Mouse (Mus musculus): ENCODE measurements around the gene Gstm7. TPM values are rescaled to one million over a fixed set of nuclear protein-coding genes. Genes with fewer than 3 reads are reported as not detected.
"Not testable (repeated sequence)": the region's sequence is repeated elsewhere in the genome, so short reads cannot be mapped to it uniquely, and the experiment has no call there.

Gstm7 gene
- 15.1 and 16.5 TPM in 2 replicates for polyA plus RNA-seq (2016; fragmentation: Nextera tagmentation; extraction: Ambion mirVana)

DNA sequence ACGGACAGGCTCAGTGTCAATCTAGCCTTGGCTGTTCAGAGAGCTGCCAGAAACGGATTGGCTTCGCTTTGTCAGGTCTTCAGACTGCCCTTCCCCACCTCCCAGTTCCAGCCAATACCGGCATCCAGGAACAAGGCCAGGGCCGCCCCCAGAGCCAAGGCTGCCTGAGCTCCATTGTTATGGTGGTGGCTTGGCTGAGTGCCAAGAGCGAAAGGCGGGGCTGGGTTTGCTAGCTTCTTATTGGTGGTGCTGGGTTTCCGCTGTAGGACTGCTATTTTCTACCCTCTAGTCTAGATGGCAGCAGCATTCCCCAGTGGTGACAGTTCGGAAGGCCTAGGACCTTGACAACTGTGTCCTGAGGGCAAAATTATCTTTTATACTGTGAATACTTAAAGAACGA lies at the start of gene Gstm7:
TSS of gene Gstm7 (minus strand) at position 148 of the 400 bp plus-strand sequence.
- ATAC-seq (ENCODE audit: insufficient number of reproducible peaks, low FRiP score) = peak; percentile 92
- Histone ChIP-seq H3K4me1 (replicated peaks) (peaks cover 18% of the 10 kb centered on the region), H3K4me3 (peak within 1 kb of the TSS; percentile 29), H3K4me2 (peak within 1 kb of the TSS; percentile 60), H3K9me3 (replicated peaks) (no peaks in the 10 kb centered on the region), H3K27ac (ENCODE audit: poor library complexity, severe bottlenecking) (peak within 1 kb of the TSS; percentile 43), H3K27me3 (replicated peaks) (peaks cover 6% of the 10 kb centered on the region; the same call in 1 of the 2 replicates), H3K36me3 (no peaks in the 10 kb centered on the region), H3K9ac (peak within 1 kb of the TSS; percentile 28; the same call in 1 of the 2 replicates)
- under 1% methylated on average over 10 of the region's 10 CpGs for WGBS

- ATAC-seq (ENCODE audit: insufficient number of reproducible peaks, low FRiP score) = no peak
- 71% methylated on average over 3 of the region's 3 CpGs for WGBS
These were observed 49.6 kb upstream of the Gstm7 start for GRCm38 (mm10) chr3:107981261-107981660.

GRCm38 (mm10) chr3:107977691-107978090 lies 46.1 kb upstream of the Gstm7 start:
- no peak overlapping the region for H3K4me3 ChIP-seq
- no peaks in the 10 kb centered on the region for H3K27me3 ChIP-seq (replicated peaks)
- H3K9me3 ChIP-seq (replicated peaks) = no peaks in the 10 kb centered on the region
- H3K4me1 ChIP-seq (replicated peaks) = 0 out of 2 replicates have a peak, but pooled peaks cover 9% of the 10 kb centered on the region
- H3K4me2 ChIP-seq = no peak overlapping the region
- WGBS = 33% methylated on average over 3 of the region's 3 CpGs
- H3K27ac ChIP-seq (ENCODE audit: poor library complexity, severe bottlenecking) = no peak overlapping the region
- no peak overlapping the region for H3K9ac ChIP-seq
- H3K36me3 ChIP-seq = no peaks in the 10 kb centered on the region
- no peak for ATAC-seq (ENCODE audit: insufficient number of reproducible peaks, low FRiP score)

More at GRCm38 (mm10) chr3:107981261-107981660, 49.6 kb upstream of the Gstm7 start:
- H3K27me3 ChIP-seq (replicated peaks) = no peaks in the 10 kb centered on the region
- no peaks in the 10 kb centered on the region for H3K9me3 ChIP-seq (replicated peaks)
- H3K36me3 ChIP-seq = no peaks in the 10 kb centered on the region
- H3K4me3 ChIP-seq = no peak overlapping the region
- H3K27ac ChIP-seq (ENCODE audit: poor library complexity, severe bottlenecking) = no peak overlapping the region
- H3K4me1 ChIP-seq (replicated peaks) = peaks cover 19% of the 10 kb centered on the region
- no peak overlapping the region for H3K4me2 ChIP-seq
- H3K9ac ChIP-seq = no peak overlapping the region

GRCm38 (mm10) chr3:107974237-107974636 lies 42.6 kb upstream of the Gstm7 start:
- Histone ChIP-seq H3K9ac (no peak overlapping the region), H3K4me3 (no peak overlapping the region), H3K36me3 (no peaks in the 10 kb centered on the region), H3K9me3 (replicated peaks) (no peaks in the 10 kb centered on the region), H3K4me2 (no peak overlapping the region), H3K4me1 (replicated peaks) (0 out of 2 replicates have a peak, but pooled peaks cover 6% of the 10 kb centered on the region), H3K27me3 (replicated peaks) (0 out of 2 replicates have a peak, but pooled peaks cover 2% of the 10 kb centered on the region), H3K27ac (ENCODE audit: poor library complexity, severe bottlenecking) (no peak overlapping the region)
- 68% methylated on average over 1 of the region's 1 CpGs for whole genome bisulfite sequencing
- ATAC-seq (ENCODE audit: insufficient number of reproducible peaks, low FRiP score) = no peak

- ATAC-seq (ENCODE audit: insufficient number of reproducible peaks, low FRiP score) = no peak
- no peak overlapping the region for H3K9ac ChIP-seq
- H3K4me1 ChIP-seq (replicated peaks) = no peaks in the 10 kb centered on the region
- H3K27ac ChIP-seq (ENCODE audit: poor library complexity, severe bottlenecking) = no peak overlapping the region
- 93% methylated on average over 3 of the region's 3 CpGs for WGBS
- H3K4me3 ChIP-seq = no peak overlapping the region
- no peaks in the 10 kb centered on the region for H3K36me3 ChIP-seq
- H3K9me3 ChIP-seq (replicated peaks) = no peaks in the 10 kb centered on the region
- no peak overlapping the region for H3K4me2 ChIP-seq
- H3K27me3 ChIP-seq (replicated peaks) = 0 out of 2 replicates have a peak, but pooled peaks cover 6% of the 10 kb centered on the region
These were observed 40.5 kb upstream of the Gstm7 start for GRCm38 (mm10) chr3:107972070-107972469.

GRCm38 (mm10) chr3:107971101-107971500 lies 39.5 kb upstream of the Gstm7 start:
- not testable (repeated sequence) for H3K36me3 ChIP-seq
- WGBS = 48% methylated on average over 3 of the region's 3 CpGs

DNA sequence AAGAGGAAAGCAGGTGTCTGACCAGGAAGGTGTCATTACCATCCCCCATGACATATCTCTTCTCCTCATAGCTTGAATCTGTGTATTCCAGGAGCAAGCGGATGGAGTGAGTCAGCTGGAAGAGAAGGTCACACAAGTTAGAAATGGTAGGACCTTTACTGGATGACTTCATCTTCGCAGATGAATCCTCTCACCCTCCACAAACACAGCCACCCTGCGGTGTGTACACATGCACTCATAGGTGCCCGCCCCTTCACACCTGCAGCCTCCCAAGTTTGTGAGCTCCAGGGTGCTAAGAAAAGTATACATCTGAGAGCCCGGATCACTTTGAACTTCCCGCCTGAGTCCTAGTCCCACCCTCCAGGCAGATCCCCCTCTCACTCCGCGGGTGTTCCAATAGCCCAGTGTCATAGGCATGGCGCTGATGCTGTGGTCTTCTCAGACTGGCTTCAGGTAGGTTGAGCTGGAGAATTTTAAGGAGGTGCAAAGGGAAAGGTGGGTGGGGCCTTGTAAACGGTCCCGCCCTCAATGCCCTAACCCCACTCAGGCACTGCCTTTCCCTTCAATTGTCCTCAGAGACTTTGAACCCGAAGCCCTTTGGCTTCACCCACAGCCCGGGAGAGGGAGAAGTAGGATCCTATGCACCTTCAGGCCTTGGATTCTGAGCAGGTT lies 37.2 kb upstream of the Gstm7 start, which contains the start of gene Gstm3:
TSS of gene Gstm3 (minus strand) at position 560 of the 672 bp plus-strand sequence.
- 52% methylated on average over 13 of the region's 13 CpGs for WGBS
- no peak for ATAC-seq (ENCODE audit: insufficient number of reproducible peaks, low FRiP score)
- Histone ChIP-seq H3K36me3 (no peaks in the 10 kb centered on the region), H3K9me3 (replicated peaks) (no peaks in the 10 kb centered on the region), H3K9ac (no peak within 1 kb of the TSS), H3K27me3 (replicated peaks) (0 out of 2 replicates have a peak, but pooled peaks cover 6% of the 10 kb centered on the region), H3K4me3 (no peak within 1 kb of the TSS), H3K27ac (ENCODE audit: poor library complexity, severe bottlenecking) (no peak within 1 kb of the TSS), H3K4me1 (replicated peaks) (peaks cover 13% of the 10 kb centered on the region; the same call in 1 of the 2 replicates), H3K4me2 (no peak within 1 kb of the TSS)

More at GRCm38 (mm10) chr3:107971101-107971500, 39.5 kb upstream of the Gstm7 start:
- not testable (repeated sequence) for H3K4me3 ChIP-seq; H3K4me1 ChIP-seq (replicated peaks); H3K4me2 ChIP-seq; H3K27me3 ChIP-seq (replicated peaks); H3K9ac ChIP-seq; H3K27ac ChIP-seq (ENCODE audit: poor library complexity, severe bottlenecking); H3K9me3 ChIP-seq (replicated peaks); ATAC-seq (ENCODE audit: insufficient number of reproducible peaks, low FRiP score)

GRCm38 (mm10) chr3:107966631-107967030 lies 35.0 kb upstream of the Gstm7 start:
- Histone ChIP-seq H3K9me3 (replicated peaks) (no peaks in the 10 kb centered on the region), H3K36me3 (no peaks in the 10 kb centered on the region), H3K4me1 (replicated peaks) (peaks cover 13% of the 10 kb centered on the region; the same call in 1 of the 2 replicates), H3K4me3 (no peak overlapping the region), H3K27me3 (replicated peaks) (0 out of 2 replicates have a peak, but pooled peaks cover 6% of the 10 kb centered on the region), H3K27ac (ENCODE audit: poor library complexity, severe bottlenecking) (no peak overlapping the region), H3K9ac (no peak overlapping the region), H3K4me2 (no peak overlapping the region)
- no peak for ATAC-seq (ENCODE audit: insufficient number of reproducible peaks, low FRiP score)
- WGBS = 90% methylated on average over 5 of the region's 5 CpGs

DNA sequence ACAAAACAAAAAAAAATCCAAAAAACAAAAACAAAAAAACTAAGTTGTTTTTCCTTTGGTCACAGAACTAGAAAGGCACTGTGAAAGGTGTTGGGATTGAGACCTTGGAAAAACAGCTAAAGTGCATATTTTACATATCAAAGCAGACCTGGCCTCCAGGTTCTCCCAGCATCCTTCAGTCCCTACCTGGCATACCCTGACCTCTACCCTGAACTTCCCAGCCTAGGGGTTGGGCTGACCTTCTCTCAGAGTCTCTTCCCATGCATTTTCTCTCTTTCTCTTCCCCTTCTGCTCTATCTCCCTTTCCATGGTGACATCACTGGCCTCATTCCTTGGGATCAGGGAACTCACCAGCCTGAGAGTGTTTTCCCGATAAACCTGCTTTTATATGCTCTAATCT lies 34.0 kb upstream of the Gstm7 start:
- no peak overlapping the region for H3K9ac ChIP-seq
- WGBS = 30% methylated on average over 1 of the region's 1 CpGs
- ATAC-seq (ENCODE audit: insufficient number of reproducible peaks, low FRiP score) = no peak
- no peak overlapping the region for H3K4me3 ChIP-seq
- no peak overlapping the region for H3K4me2 ChIP-seq
- H3K27ac ChIP-seq (ENCODE audit: poor library complexity, severe bottlenecking) = no peak overlapping the region
- peaks cover 13% of the 10 kb centered on the region; the same call in 1 of the 2 replicates for H3K4me1 ChIP-seq (replicated peaks)
- no peaks in the 10 kb centered on the region for H3K9me3 ChIP-seq (replicated peaks)
- H3K27me3 ChIP-seq (replicated peaks) = 0 out of 2 replicates have a peak, but pooled peaks cover 6% of the 10 kb centered on the region
- no peaks in the 10 kb centered on the region for H3K36me3 ChIP-seq

DNA sequence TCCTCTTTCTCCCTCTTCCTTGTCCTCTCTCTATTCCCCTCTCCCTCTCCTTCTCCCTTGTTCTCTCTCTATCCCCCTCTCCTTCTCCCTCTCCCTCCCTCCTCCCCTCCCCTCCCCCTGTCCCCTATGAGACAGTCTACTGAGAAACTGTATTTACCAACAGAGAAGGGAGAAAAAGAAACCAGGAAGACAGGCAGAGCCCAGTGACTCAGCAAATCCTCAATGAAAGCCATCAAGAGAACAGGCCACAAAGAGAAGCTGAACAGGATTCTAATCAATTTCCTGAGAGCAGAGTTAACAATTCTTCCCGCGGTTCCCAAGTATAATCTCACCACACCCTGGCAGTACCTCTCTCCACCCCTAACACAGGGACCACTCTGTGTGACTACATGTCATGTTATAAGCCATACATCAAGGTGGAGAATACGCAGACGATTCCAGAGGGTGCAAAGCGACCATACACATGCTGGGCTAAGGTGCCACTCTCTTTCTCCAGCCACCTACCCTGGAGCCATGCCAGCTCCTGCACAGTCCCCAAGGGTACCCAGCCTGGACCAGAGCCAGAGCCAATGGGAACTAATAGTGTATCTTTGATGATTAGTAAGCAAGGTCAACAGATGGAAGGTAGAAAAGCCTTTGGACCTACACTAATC lies 33.2 kb upstream of the Gstm7 start:
- no peaks in the 10 kb centered on the region for H3K9me3 ChIP-seq (replicated peaks)
- peaks cover 13% of the 10 kb centered on the region; the same call in 1 of the 2 replicates for H3K4me1 ChIP-seq (replicated peaks)
- H3K4me3 ChIP-seq = no peak overlapping the region
- H3K9ac ChIP-seq = no peak overlapping the region
- H3K36me3 ChIP-seq = no peaks in the 10 kb centered on the region
- peaks cover 6% of the 10 kb centered on the region; the same call in 1 of the 2 replicates for H3K27me3 ChIP-seq (replicated peaks)
- no peak overlapping the region for H3K4me2 ChIP-seq
- H3K27ac ChIP-seq (ENCODE audit: poor library complexity, severe bottlenecking) = no peak overlapping the region
- ATAC-seq (ENCODE audit: insufficient number of reproducible peaks, low FRiP score) = peak; percentile 20; the same call in 1 of the 2 replicates
- 55% methylated on average over 5 of the region's 5 CpGs for WGBS

DNA sequence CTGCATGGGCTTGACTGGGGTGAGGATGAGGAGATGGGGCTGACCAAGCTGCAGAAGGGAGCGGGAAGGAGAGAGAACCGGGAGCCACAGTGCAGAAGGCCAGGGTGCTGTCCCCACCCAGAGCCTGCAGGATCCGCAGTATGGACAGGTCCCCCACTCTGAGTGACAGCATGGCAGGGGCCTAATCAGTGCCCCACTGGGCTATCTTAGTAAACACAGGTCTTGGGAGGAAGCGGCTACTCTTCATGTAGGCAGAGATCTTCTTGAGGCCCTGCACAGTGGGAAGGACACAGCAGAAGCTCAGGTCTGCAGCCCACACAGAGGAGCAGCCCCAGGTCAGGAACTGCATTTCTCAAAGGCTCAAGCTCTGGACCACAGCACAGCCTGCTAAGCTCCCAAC lies 32.4 kb upstream of the Gstm7 start:
- H3K27ac ChIP-seq (ENCODE audit: poor library complexity, severe bottlenecking) = no peak overlapping the region

More for the DNA sequence above, 32.4 kb upstream of the Gstm7 start:
- no peak overlapping the region for H3K4me2 ChIP-seq
- no peak overlapping the region for H3K9ac ChIP-seq
- no peaks in the 10 kb centered on the region for H3K9me3 ChIP-seq (replicated peaks)
- no peak overlapping the region for H3K4me3 ChIP-seq
- H3K4me1 ChIP-seq (replicated peaks) = peaks cover 13% of the 10 kb centered on the region; the same call in 1 of the 2 replicates
- no peaks in the 10 kb centered on the region for H3K36me3 ChIP-seq
- H3K27me3 ChIP-seq (replicated peaks) = peaks cover 2% of the 10 kb centered on the region; the same call in 1 of the 2 replicates
- 0 out of 2 replicates have a peak, but pooled peaks have one; percentile 26 for ATAC-seq (ENCODE audit: insufficient number of reproducible peaks, low FRiP score)
- WGBS = 62% methylated on average over 4 of the region's 4 CpGs

Data from heart, embryonic 12.5 days (tissue).